Mouse (Mus musculus): ENCODE data around the gene Rnh1. TPM values are rescaled to one million over a fixed set of nuclear protein-coding genes. Genes with fewer than 3 reads are reported as not detected.

Gene Rnh1
- polyA plus RNA-seq, 1 experiment from 2014 or later = 88.3 TPM

GRCm38 (mm10) chr7:141121051-141121531 lies 51.6 kb downstream of the Rnh1 start:
- no peaks in the 10 kb centered on the region for H3K9me3 ChIP-seq (ENCODE audit: control insufficient read depth, low read length)
- no peak overlapping the region for H3K4me3 ChIP-seq (ENCODE audit: low read depth, low read length)
- H3K4me1 ChIP-seq (ENCODE audit: control insufficient read depth, insufficient read depth, low read length) = no peaks in the 10 kb centered on the region
- H3K9ac ChIP-seq (ENCODE audit: low read length) = no peak overlapping the region
- H3K4me2 ChIP-seq (ENCODE audit: low read depth, severe bottlenecking) = no peak overlapping the region
- ATAC-seq (ENCODE audit: insufficient number of reproducible peaks, low FRiP score, low TSS enrichment, low read depth) (no peak), DNase-seq (ENCODE audit: low spot score) (no peak)
- H3K36me3 ChIP-seq (ENCODE audit: control insufficient read depth, insufficient read depth, low read length) = no peaks in the 10 kb centered on the region
- WGBS = 81% methylated on average over 5 of the region's 5 CpGs
- H3K27me3 ChIP-seq (ENCODE audit: control insufficient read depth, insufficient read depth, low read length) = peaks cover 8% of the 10 kb centered on the region
- H3K27ac ChIP-seq (replicated peaks; ENCODE audit: low read depth, low read length) = no peak overlapping the region

- WGBS = 81% methylated on average over 3 of the region's 3 CpGs
- Histone ChIP-seq H3K27me3 (ENCODE audit: control insufficient read depth, insufficient read depth, low read length) (peaks cover 8% of the 10 kb centered on the region), H3K36me3 (ENCODE audit: control insufficient read depth, insufficient read depth, low read length) (no peaks in the 10 kb centered on the region)
Measured at GRCm38 (mm10) chr7:141120605-141121004, 52.1 kb downstream of the Rnh1 start.

DNA sequence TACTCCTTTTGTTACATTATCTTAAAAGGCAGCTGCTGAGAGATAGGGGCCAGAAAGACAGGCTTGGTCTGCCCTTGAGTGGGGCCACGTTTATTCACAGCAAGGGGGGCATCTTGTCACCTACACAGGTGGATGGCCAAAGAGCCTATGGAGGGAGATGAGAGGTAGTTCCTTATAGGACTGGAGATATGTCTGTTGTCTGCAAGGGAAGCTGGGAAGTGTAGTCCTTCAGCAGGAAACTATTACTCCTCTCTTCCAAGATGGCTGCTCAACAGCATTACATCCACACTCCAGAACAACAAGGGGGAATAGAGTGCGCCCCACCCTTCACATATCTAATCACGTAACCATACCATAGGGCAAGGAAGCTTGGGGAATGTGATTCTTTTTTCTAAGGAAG lies 53.2 kb downstream of the Rnh1 start:
- Histone ChIP-seq H3K4me1 (ENCODE audit: control insufficient read depth, insufficient read depth, low read length) (no peaks in the 10 kb centered on the region), H3K27me3 (ENCODE audit: control insufficient read depth, insufficient read depth, low read length) (peaks cover 8% of the 10 kb centered on the region), H3K27ac (replicated peaks; ENCODE audit: low read depth, low read length) (no peak overlapping the region), H3K9me3 (ENCODE audit: control insufficient read depth, low read length) (no peaks in the 10 kb centered on the region), H3K36me3 (ENCODE audit: control insufficient read depth, insufficient read depth, low read length) (no peaks in the 10 kb centered on the region), H3K9ac (ENCODE audit: low read length) (no peak overlapping the region), H3K4me3 (ENCODE audit: low read depth, low read length) (no peak overlapping the region), H3K4me2 (ENCODE audit: low read depth, severe bottlenecking) (no peak overlapping the region)
- DNase-seq (ENCODE audit: low spot score) (no peak), ATAC-seq (ENCODE audit: insufficient number of reproducible peaks, low FRiP score, low TSS enrichment, low read depth) (no peak)
- WGBS = 71% methylated on average over 3 of the region's 3 CpGs

More at GRCm38 (mm10) chr7:141120605-141121004, 52.1 kb downstream of the Rnh1 start:
- H3K9me3 ChIP-seq (ENCODE audit: control insufficient read depth, low read length) = no peaks in the 10 kb centered on the region
- H3K4me1 ChIP-seq (ENCODE audit: control insufficient read depth, insufficient read depth, low read length) = no peaks in the 10 kb centered on the region
- no peak overlapping the region for H3K4me2 ChIP-seq (ENCODE audit: low read depth, severe bottlenecking)
- H3K27ac ChIP-seq (replicated peaks; ENCODE audit: low read depth, low read length) = no peak overlapping the region
- H3K4me3 ChIP-seq (ENCODE audit: low read depth, low read length) = no peak overlapping the region
- DNase-seq (ENCODE audit: low spot score) (no peak), ATAC-seq (ENCODE audit: insufficient number of reproducible peaks, low FRiP score, low TSS enrichment, low read depth) (no peak)
- no peak overlapping the region for H3K9ac ChIP-seq (ENCODE audit: low read length)

DNA sequence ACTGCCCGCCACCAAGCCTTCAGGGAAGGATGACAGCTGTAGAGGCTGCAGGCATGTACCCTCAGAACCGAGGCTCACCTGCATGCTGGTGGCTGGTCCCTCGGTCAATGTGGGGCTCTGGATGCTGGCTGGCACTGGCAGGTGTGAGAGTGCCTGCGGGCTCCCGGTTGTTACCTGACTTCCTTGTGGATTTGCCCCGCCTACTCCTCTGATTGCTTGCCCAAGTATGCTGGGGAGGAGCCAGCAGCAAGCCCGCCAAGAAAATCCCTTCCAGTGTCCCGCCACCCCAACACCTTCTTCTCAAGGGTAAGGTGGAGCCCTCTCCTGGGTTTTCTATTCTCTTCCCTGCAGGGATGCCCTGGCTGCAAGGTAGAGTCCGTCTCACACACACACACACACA lies 55.0 kb downstream of the Rnh1 start, which contains the start of gene Ano9:
Gene Ano9, minus strand, starts transcription at position 171 of the 400 bp plus-strand sequence.
- Histone ChIP-seq H3K36me3 (ENCODE audit: control insufficient read depth, insufficient read depth, low read length) (no peaks in the 10 kb centered on the region), H3K4me2 (ENCODE audit: low read depth, severe bottlenecking) (peak within 1 kb of the TSS; percentile 28; the same call in 1 of the 2 replicates), H3K27me3 (ENCODE audit: control insufficient read depth, insufficient read depth, low read length) (peaks cover 8% of the 10 kb centered on the region), H3K27ac (replicated peaks; ENCODE audit: low read depth, low read length) (no peak within 1 kb of the TSS), H3K9ac (ENCODE audit: low read length) (no peak within 1 kb of the TSS), H3K9me3 (ENCODE audit: control insufficient read depth, low read length) (no peaks in the 10 kb centered on the region), H3K4me1 (ENCODE audit: control insufficient read depth, insufficient read depth, low read length) (no peaks in the 10 kb centered on the region), H3K4me3 (ENCODE audit: low read depth, low read length) (no peak within 1 kb of the TSS)
- DNase-seq (ENCODE audit: low spot score) = peak; percentile 27
- no peak for ATAC-seq (ENCODE audit: insufficient number of reproducible peaks, low FRiP score, low TSS enrichment, low read depth)
- 10% methylated on average over 9 of the region's 9 CpGs for WGBS

- H3K4me3 ChIP-seq (ENCODE audit: low read depth, low read length) = no peak overlapping the region
- no peak overlapping the region for H3K27ac ChIP-seq (replicated peaks; ENCODE audit: low read depth, low read length)
- no peak overlapping the region for H3K4me2 ChIP-seq (ENCODE audit: low read depth, severe bottlenecking)
- H3K4me1 ChIP-seq (ENCODE audit: control insufficient read depth, insufficient read depth, low read length) = no peaks in the 10 kb centered on the region
- 86% methylated on average over 9 of the region's 9 CpGs for WGBS
- H3K36me3 ChIP-seq (ENCODE audit: control insufficient read depth, insufficient read depth, low read length) = no peaks in the 10 kb centered on the region
- ATAC-seq (ENCODE audit: insufficient number of reproducible peaks, low FRiP score, low TSS enrichment, low read depth) = no peak
- H3K9ac ChIP-seq (ENCODE audit: low read length) = no peak overlapping the region
- DNase-seq (ENCODE audit: low spot score) = no peak
- H3K9me3 ChIP-seq (ENCODE audit: control insufficient read depth, low read length) = no peaks in the 10 kb centered on the region
- H3K27me3 ChIP-seq (ENCODE audit: control insufficient read depth, insufficient read depth, low read length) = peaks cover 8% of the 10 kb centered on the region
Measured at GRCm38 (mm10) chr7:141115874-141116273, 56.8 kb downstream of the Rnh1 start.

MicroRNAs within 50 kb of the gene (microRNA counts, 519-probe panel; counts per million panel counts)
- microRNA mmu-miR-210 = 3,695 counts per million, percentile 51 among the panel's probes with 10 or more counts

Small RNA genes within 50 kb of the gene (microRNA-seq; reads per million reads assigned to microRNA genes)
- gene Mir210 = 385 reads per million, percentile 65 among the genes with 10 or more reads in this experiment

Other genes with a start within 250 kb of the Rnh1 start
- gene Pgghg, start 231.5 kb downstream of the Rnh1 start, polyA plus RNA-seq (2014; fragmentation: Nextera tagmentation; extraction: Ambion mirVana) = 13.6 and 16.1 TPM in 2 replicates
- 1.7 and 1.9 TPM in 2 replicates for gene Ifitm5, start 222.6 kb downstream of the Rnh1 start, polyA plus RNA-seq (2014; fragmentation: Nextera tagmentation; extraction: Ambion mirVana)
- not detected in 2 replicates for gene Gm45717, start 216.9 kb downstream of the Rnh1 start, polyA plus RNA-seq (2014; fragmentation: Nextera tagmentation; extraction: Ambion mirVana)
- 853 and 900 TPM in 2 replicates for gene Ifitm2, start 216.9 kb downstream of the Rnh1 start, polyA plus RNA-seq (2014; fragmentation: Nextera tagmentation; extraction: Ambion mirVana)
- 63.9 and 68.3 TPM in 2 replicates for gene Ifitm1, start 205.6 kb downstream of the Rnh1 start, polyA plus RNA-seq (2014; fragmentation: Nextera tagmentation; extraction: Ambion mirVana)
- gene Ifitm3, start 162.1 kb downstream of the Rnh1 start, polyA plus RNA-seq (2014; fragmentation: Nextera tagmentation; extraction: Ambion mirVana) = 45.3 and 50.4 TPM in 2 replicates
- not detected in 2 replicates for gene Ifitm6, start 154.9 kb downstream of the Rnh1 start, polyA plus RNA-seq (2014; fragmentation: Nextera tagmentation; extraction: Ambion mirVana)
- not detected in 2 replicates for gene Gm17387, start 143.7 kb downstream of the Rnh1 start, polyA plus RNA-seq (2014; fragmentation: Nextera tagmentation; extraction: Ambion mirVana)
- 19.1 and 20.0 TPM in 2 replicates for gene B4galnt4, start 111.8 kb downstream of the Rnh1 start, polyA plus RNA-seq (2014; fragmentation: Nextera tagmentation; extraction: Ambion mirVana)
- gene Pkp3, start 94.6 kb downstream of the Rnh1 start, polyA plus RNA-seq (2014; fragmentation: Nextera tagmentation; extraction: Ambion mirVana) = 3.3 and 3.9 TPM in 2 replicates
- gene Sigirr, start 72.3 kb downstream of the Rnh1 start, polyA plus RNA-seq (2014; fragmentation: Nextera tagmentation; extraction: Ambion mirVana) = 1.9 and 2.8 TPM in 2 replicates
- 0.76 and 0.85 TPM in 2 replicates for gene Ano9, start 55.1 kb downstream of the Rnh1 start, polyA plus RNA-seq (2014; fragmentation: Nextera tagmentation; extraction: Ambion mirVana)
- gene Ptdss2, start 50.5 kb downstream of the Rnh1 start, polyA plus RNA-seq (2014; fragmentation: Nextera tagmentation; extraction: Ambion mirVana) = 70.0 and 70.6 TPM in 2 replicates
- 98.7 and 99.1 TPM in 2 replicates for gene Hras, start 21.1 kb upstream of the Rnh1 start, polyA plus RNA-seq (2014; fragmentation: Nextera tagmentation; extraction: Ambion mirVana)
- gene Lrrc56, start 21.3 kb upstream of the Rnh1 start, polyA plus RNA-seq (2014; fragmentation: Nextera tagmentation; extraction: Ambion mirVana) = 11.7 and 12.5 TPM in 2 replicates
- 3.8 and 5.1 TPM in 2 replicates for gene Lmntd2, start 41.2 kb upstream of the Rnh1 start, polyA plus RNA-seq (2014; fragmentation: Nextera tagmentation; extraction: Ambion mirVana)
- gene Rassf7, start 43.0 kb upstream of the Rnh1 start, polyA plus RNA-seq (2014; fragmentation: Nextera tagmentation; extraction: Ambion mirVana) = 32.5 and 38.8 TPM in 2 replicates
- gene Phrf1, start 55.9 kb upstream of the Rnh1 start, polyA plus RNA-seq (2014; fragmentation: Nextera tagmentation; extraction: Ambion mirVana) = 83.4 and 93.5 TPM in 2 replicates
- gene Irf7, start 93.6 kb upstream of the Rnh1 start, polyA plus RNA-seq (2014; fragmentation: Nextera tagmentation; extraction: Ambion mirVana) = 0.59 and 0.79 TPM in 2 replicates
- 0.20 TPM in 1 of 2 replicates, not detected in the other for gene Cdhr5, start 103.9 kb upstream of the Rnh1 start, polyA plus RNA-seq (2014; fragmentation: Nextera tagmentation; extraction: Ambion mirVana)
- 10.2 TPM in 2 replicates for gene Sct, start 106.3 kb upstream of the Rnh1 start, polyA plus RNA-seq (2014; fragmentation: Nextera tagmentation; extraction: Ambion mirVana)
- gene Drd4, start 119.1 kb upstream of the Rnh1 start, polyA plus RNA-seq (2014; fragmentation: Nextera tagmentation; extraction: Ambion mirVana) = 0.45 and 0.47 TPM in 2 replicates
- gene Deaf1, start 154.8 kb upstream of the Rnh1 start, polyA plus RNA-seq (2014; fragmentation: Nextera tagmentation; extraction: Ambion mirVana) = 59.3 and 64.6 TPM in 2 replicates
- gene Tmem80, start 154.9 kb upstream of the Rnh1 start, polyA plus RNA-seq (2014; fragmentation: Nextera tagmentation; extraction: Ambion mirVana) = 29.5 and 30.2 TPM in 2 replicates
- gene Eps8l2, start 166.0 kb upstream of the Rnh1 start, polyA plus RNA-seq (2014; fragmentation: Nextera tagmentation; extraction: Ambion mirVana) = 2.6 and 2.8 TPM in 2 replicates
- gene Taldo1, start 219.3 kb upstream of the Rnh1 start, polyA plus RNA-seq (2014; fragmentation: Nextera tagmentation; extraction: Ambion mirVana) = 306 and 317 TPM in 2 replicates
- gene Gatd1, start 241.3 kb upstream of the Rnh1 start, polyA plus RNA-seq (2014; fragmentation: Nextera tagmentation; extraction: Ambion mirVana) = 52.2 TPM in 2 replicates

All from limb, embryonic 11.5 days (tissue).